In genomic region chr11:115450176-115450575, GRCm38 (mm10) we compare ENCODE assay signal across 21 mouse cellular contexts. TPM values are rescaled to one million over a fixed set of nuclear protein-coding genes. Genes with fewer than 3 reads are reported as not detected.
DNase-seq lines count a peak whose midpoint lies in the region; ATAC-seq and TF ChIP-seq lines count a peak whose summit lies in the region.
"Had no signal": no experiment of that assay in that cellular context is flagged by ENCODE, and none has a peak within 500 bp of the region (broad histone marks: within the 10 kb centered on the region; RNA-seq: fewer than 3 reads in every experiment).

No protein-coding gene starts in this region.

- H3K27ac ChIP-seq in kidney, embryonic 14.5 days (ENCODE audit: low read depth, low read length) = no peak overlapping the region
- H3K27ac ChIP-seq in intestine, embryonic 15.5 days = peak overlapping the region; percentile 71
- peak overlapping the region; percentile 60; the same call in 1 of the 2 replicates for H3K27ac ChIP-seq in liver, embryonic 16.5 days (ENCODE audit: low read length)
- H3K27ac ChIP-seq: forebrain, embryonic 10.5 days; heart, embryonic 13.5 days; hindbrain, embryonic 13.5 days; limb, embryonic 13.5 days; macrophage had no signal

- peak; percentile 37 for DNase-seq in kidney, adult 18-20 months
- DNase-seq in kidney, adult 9 months = peak; percentile 84
- DNase-seq in layer of hippocampus, adult 9-10 months (ENCODE audit: low spot score) = no peak
- DNase-seq in lung, adult 2 months = no peak
- DNase-seq in frontal cortex, adult 2 months (ENCODE audit: extremely low spot score in 1 of 2, low spot score in 1 of 2) = no peak
- DNase-seq: cerebellum, adult 18-20 months; cerebellum, postnatal 36 days; heart, adult 11 months; layer of hippocampus, postnatal 36 days; thymus, postnatal 36 days had no signal

- H3K9me3 ChIP-seq in kidney, embryonic 14.5 days (ENCODE audit: control insufficient read depth, low read length) = 0 out of 2 replicates have a peak, but pooled peaks cover 3% of the 10 kb centered on the region
- H3K9me3 ChIP-seq in intestine, embryonic 15.5 days = no peaks in the 10 kb centered on the region
- no peaks in the 10 kb centered on the region; the same call in 1 of the 2 replicates for H3K9me3 ChIP-seq in liver, embryonic 16.5 days (replicated peaks; ENCODE audit: control insufficient read depth, low read length)
- H3K9me3 ChIP-seq: heart, embryonic 13.5 days; hindbrain, embryonic 13.5 days; limb, embryonic 13.5 days had no signal

- no peak overlapping the region for H3K4me2 ChIP-seq in kidney, embryonic 14.5 days (replicated peaks; ENCODE audit: low read depth, low read length)
- no peak overlapping the region for H3K4me2 ChIP-seq in intestine, embryonic 15.5 days (replicated peaks)
- no peak overlapping the region for H3K4me2 ChIP-seq in liver, embryonic 16.5 days (ENCODE audit: low read depth, low read length)
- H3K4me2 ChIP-seq: heart, embryonic 13.5 days; hindbrain, embryonic 13.5 days; limb, embryonic 13.5 days; midbrain, embryonic 11.5 days had no signal

- peaks cover 19% of the 10 kb centered on the region for H3K4me1 ChIP-seq in kidney, embryonic 14.5 days (ENCODE audit: control insufficient read depth, insufficient read depth, low read length)
- peaks cover 31% of the 10 kb centered on the region for H3K4me1 ChIP-seq in intestine, embryonic 15.5 days (replicated peaks)
- peaks cover 3% of the 10 kb centered on the region for H3K4me1 ChIP-seq in liver, embryonic 16.5 days (ENCODE audit: control insufficient read depth, low read depth, low read length)
- no peaks in the 10 kb centered on the region for H3K4me1 ChIP-seq in lung, adult 2 months (ENCODE audit: control insufficient read depth, insufficient read depth, low read length)
- H3K4me1 ChIP-seq: hindbrain, embryonic 13.5 days had no signal

- no peaks in the 10 kb centered on the region for H3K36me3 ChIP-seq in kidney, embryonic 14.5 days (ENCODE audit: control insufficient read depth, insufficient read depth, low read length)
- H3K36me3 ChIP-seq in intestine, embryonic 15.5 days = no peaks in the 10 kb centered on the region
- no peaks in the 10 kb centered on the region for H3K36me3 ChIP-seq in liver, embryonic 16.5 days (ENCODE audit: control insufficient read depth, insufficient read depth)
- H3K36me3 ChIP-seq: forebrain, embryonic 10.5 days; heart, embryonic 13.5 days; hindbrain, embryonic 13.5 days; limb, embryonic 13.5 days had no signal

- ATAC-seq in kidney, embryonic 14.5 days (ENCODE audit: low FRiP score, low TSS enrichment) = no peak
- peak; percentile 74 for ATAC-seq in intestine, embryonic 15.5 days
- ATAC-seq in liver, embryonic 16.5 days (ENCODE audit: low read depth) = peak; percentile 56

- 69% methylated on average over 7 of the region's 7 CpGs for WGBS in kidney, embryonic 14.5 days
- WGBS in intestine, embryonic 15.5 days = 57% methylated on average over 7 of the region's 7 CpGs
- WGBS in liver, embryonic 16.5 days (ENCODE audit: insufficient replicate concordance) = 58% methylated on average over 7 of the region's 7 CpGs
- WGBS in lung, adult 2 months = 80% methylated on average over 7 of the region's 7 CpGs

- H3K27me3 ChIP-seq in kidney, embryonic 14.5 days (ENCODE audit: control insufficient read depth, insufficient read depth, low read length) = no peaks in the 10 kb centered on the region; the same call in 1 of the 2 replicates
- no peaks in the 10 kb centered on the region for H3K27me3 ChIP-seq in intestine, embryonic 15.5 days (replicated peaks)
- no peaks in the 10 kb centered on the region for H3K27me3 ChIP-seq in liver, embryonic 16.5 days (ENCODE audit: control insufficient read depth, insufficient read depth, low read depth, low read length)
- H3K27me3 ChIP-seq: limb, embryonic 13.5 days had no signal

- H3K4me3 ChIP-seq in kidney, embryonic 14.5 days (ENCODE audit: low read length) = no peak overlapping the region
- no peak overlapping the region for H3K4me3 ChIP-seq in intestine, embryonic 15.5 days (replicated peaks)
- no peak overlapping the region for H3K4me3 ChIP-seq in liver, embryonic 16.5 days (ENCODE audit: low read depth, low read length)
- no peak overlapping the region for H3K4me3 ChIP-seq in lung, adult 2 months (replicated peaks; ENCODE audit: extremely low read depth, low read depth, low read length)
- H3K4me3 ChIP-seq: forebrain, embryonic 10.5 days; heart, embryonic 13.5 days; hindbrain, embryonic 13.5 days; limb, embryonic 13.5 days had no signal

- no peak for TF ChIP-seq POLR2A in lung, adult 2 months (IDR thresholded peaks at IDR 0.05; ENCODE audit: borderline replicate concordance, extremely low read depth, low read depth, low read length)

- no peak for TF ChIP-seq CTCF in lung, adult 2 months (IDR thresholded peaks at IDR 0.05; ENCODE audit: insufficient read depth, low read length)

- H3K9ac ChIP-seq in kidney, embryonic 14.5 days (ENCODE audit: low read depth, low read length) = no peak overlapping the region
- no peak overlapping the region for H3K9ac ChIP-seq in intestine, embryonic 15.5 days
- no peak overlapping the region for H3K9ac ChIP-seq in liver, embryonic 16.5 days (ENCODE audit: low read depth, low read length)
- H3K9ac ChIP-seq: heart, embryonic 13.5 days; hindbrain, embryonic 13.5 days; limb, embryonic 13.5 days had no signal

RNA-seq across cellular contexts. Expression of gene Trim80, which starts 9.8 kb away (rescaled TPM):
- polyA plus RNA-seq in kidney, embryonic 14.5 days (2014; fragmentation: Nextera tagmentation; extraction: Ambion mirVana) = 0.14 and 0.33 TPM in 2 replicates
- 0.49 and 0.66 TPM in 2 replicates for polyA plus RNA-seq in intestine, embryonic 15.5 days (2015; fragmentation: Nextera tagmentation; extraction: Ambion mirVana)
- 0.84 and 1.1 TPM in 2 replicates for polyA plus RNA-seq in liver, embryonic 16.5 days (2015; fragmentation: Nextera tagmentation; extraction: Ambion mirVana)
- 0.07 and 0.13 TPM in 2 replicates for polyA plus RNA-seq in lung, adult 2 months (2012; rRNA removed)
- polyA plus RNA-seq in frontal cortex, adult 2 months (2012; rRNA removed) = 0.06 and 0.17 TPM in 2 replicates
- polyA plus RNA-seq: C2C12; hindbrain, embryonic 13.5 days; lung, embryonic 16.5 days; macrophage; midbrain, embryonic 11.5 days had no signal

RNA-seq across cellular contexts. Expression of gene Slc16a5, which starts 12.1 kb away (rescaled TPM):
- 9.0 and 10.7 TPM in 2 replicates for polyA plus RNA-seq in kidney, embryonic 14.5 days (2014; fragmentation: Nextera tagmentation; extraction: Ambion mirVana)
- polyA plus RNA-seq in intestine, embryonic 15.5 days (2015; fragmentation: Nextera tagmentation; extraction: Ambion mirVana) = 2.8 and 3.7 TPM in 2 replicates
- polyA plus RNA-seq in liver, embryonic 16.5 days (2015; fragmentation: Nextera tagmentation; extraction: Ambion mirVana) = 0.21 and 0.51 TPM in 2 replicates
- polyA plus RNA-seq in lung, adult 2 months (2012; rRNA removed) = 0.80 and 0.95 TPM in 2 replicates
- polyA plus RNA-seq in frontal cortex, adult 2 months (2012; rRNA removed) = 0.06 TPM in 1 of 2 replicates, not detected in the other
- polyA plus RNA-seq: macrophage; midbrain, embryonic 11.5 days had no signal

RNA-seq across cellular contexts. Expression of gene Armc7, which starts 25.3 kb away (rescaled TPM):
- polyA plus RNA-seq in kidney, embryonic 14.5 days (2014; fragmentation: Nextera tagmentation; extraction: Ambion mirVana) = 5.7 and 7.9 TPM in 2 replicates
- 6.6 and 8.0 TPM in 2 replicates for polyA plus RNA-seq in intestine, embryonic 15.5 days (2015; fragmentation: Nextera tagmentation; extraction: Ambion mirVana)
- polyA plus RNA-seq in liver, embryonic 16.5 days (2015; fragmentation: Nextera tagmentation; extraction: Ambion mirVana) = 3.7 TPM in 2 replicates
- polyA plus RNA-seq in lung, adult 2 months (2012; rRNA removed) = 11.6 and 12.0 TPM in 2 replicates
- 9.9 TPM in 2 replicates for polyA plus RNA-seq in frontal cortex, adult 2 months (2012; rRNA removed)

RNA-seq across cellular contexts. Expression of gene Kctd2, which starts 30.2 kb away (rescaled TPM):
- polyA plus RNA-seq in kidney, embryonic 14.5 days (2014; fragmentation: Nextera tagmentation; extraction: Ambion mirVana) = 22.7 and 23.9 TPM in 2 replicates
- 12.1 and 13.5 TPM in 2 replicates for polyA plus RNA-seq in intestine, embryonic 15.5 days (2015; fragmentation: Nextera tagmentation; extraction: Ambion mirVana)
- 0.70 and 1.0 TPM in 2 replicates for polyA plus RNA-seq in liver, embryonic 16.5 days (2015; fragmentation: Nextera tagmentation; extraction: Ambion mirVana)
- 33.3 and 36.6 TPM in 2 replicates for polyA plus RNA-seq in lung, adult 2 months (2012; rRNA removed)
- polyA plus RNA-seq in frontal cortex, adult 2 months (2012; rRNA removed) = 71.8 and 78.7 TPM in 2 replicates

RNA-seq across cellular contexts. Expression of gene Atp5h, which starts 30.4 kb away (rescaled TPM):
- 962 and 1,151 TPM in 2 replicates for polyA plus RNA-seq in kidney, embryonic 14.5 days (2014; fragmentation: Nextera tagmentation; extraction: Ambion mirVana)
- polyA plus RNA-seq in intestine, embryonic 15.5 days (2015; fragmentation: Nextera tagmentation; extraction: Ambion mirVana) = 989 and 991 TPM in 2 replicates
- polyA plus RNA-seq in liver, embryonic 16.5 days (2015; fragmentation: Nextera tagmentation; extraction: Ambion mirVana) = 482 and 528 TPM in 2 replicates
- 52.4 and 108 TPM in 2 replicates for polyA plus RNA-seq in lung, adult 2 months (2012; rRNA removed)
- 785 and 842 TPM in 2 replicates for polyA plus RNA-seq in frontal cortex, adult 2 months (2012; rRNA removed)

Comparison
In these comparisons a context has a peak if more than half of its experiments do, and no peak if none do; other contexts are left out.
1. DNase-seq: peak in kidney, adult 18-20 months (single experiment) and kidney, adult 9 months (single experiment); none in layer of hippocampus, adult 9-10 months (single experiment), lung, adult 2 months (single experiment) and frontal cortex, adult 2 months (0 of 2).